Mouse (Mus musculus) lung, adult 2 months (tissue): Measurements from ENCODE around the gene H2-M3.
"Not testable (repeated sequence)": the region's sequence is repeated elsewhere in the genome, so short reads cannot be mapped to it uniquely, and the experiment has no call there.

Source experiments
- CTCF ChIP-seq: fragments of 200-500 bp; IDR thresholded peaks from 2 replicates; pipeline ENCODE4 v1.5.1; 2011; ENCODE audit warnings: mild to moderate bottlenecking, low read length, control low read depth; ENCODE audit not compliant: insufficient read depth
- POLR2A ChIP-seq: fragments of 200-500 bp; IDR thresholded peaks from 2 replicates; pipeline ENCODE4 v1.6.1; 2011; ENCODE audit warnings: low read depth, mild to moderate bottlenecking, control low read depth, low read length, borderline replicate concordance; ENCODE audit errors: extremely low read depth

DNA sequence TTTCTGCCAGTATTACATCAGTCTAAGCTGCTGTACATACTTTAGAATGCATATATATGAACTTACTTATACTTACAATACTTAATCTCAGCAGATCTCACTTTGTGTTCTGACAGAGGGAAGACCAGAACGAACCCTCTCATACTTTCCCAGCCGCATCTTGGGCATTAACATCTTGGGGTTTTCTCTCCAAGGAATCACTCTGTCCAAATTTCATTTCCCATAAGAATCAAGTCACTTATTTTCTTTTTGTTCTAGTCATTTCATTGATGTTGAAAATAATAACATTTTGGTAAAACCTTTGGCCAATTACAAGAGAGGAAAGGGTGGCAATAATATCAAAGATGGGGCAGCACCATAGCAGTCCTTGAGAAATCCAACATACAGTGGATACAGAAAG, 32.8 kb upstream of the H2-M3 start, which contains the start of gene Olfr97:
- not testable (repeated sequence) for TF ChIP-seq CTCF, POLR2A
